Mouse (Mus musculus) myocyte (in vitro differentiated cells): ENCODE data around the gene Nfkbie. TPM values are rescaled to one million over a fixed set of nuclear protein-coding genes. Genes with fewer than 3 reads are reported as not detected.

Source experiments
- H3K27me3 ChIP-seq: one replicate; pipeline ENCODE4 v1.6.1; 2011; ENCODE audit not compliant: control insufficient read depth, insufficient read depth, insufficient read length
- H3K36me3 ChIP-seq: one replicate; pipeline ENCODE4 v1.6.1; 2011; ENCODE audit not compliant: control insufficient read depth, insufficient read depth
- H3K4me2 ChIP-seq: one replicate; pipeline ENCODE4 v1.6.1; 2011; ENCODE audit warnings: low read depth, control low read depth
- H3K4me3 ChIP-seq: one replicate; pipeline ENCODE4 v1.5.1; 2011; ENCODE audit warnings: mild to moderate bottlenecking, control low read depth, moderate library complexity
- H3K79me2 ChIP-seq: one replicate; pipeline ENCODE4 v1.6.1; 2011; ENCODE audit not compliant: control insufficient read depth, insufficient read depth
- H3ac ChIP-seq: one replicate; pipeline ENCODE4 v1.6.1; 2011; ENCODE audit not compliant: control insufficient read depth, insufficient read length
- CEBPB ChIP-seq: IDR thresholded peaks from 2 replicates; pipeline ENCODE4 v1.6.1; 2011; ENCODE audit warnings: mild to moderate bottlenecking, moderate library complexity; ENCODE audit not compliant: poor library complexity, insufficient read depth, severe bottlenecking
- E2F4 ChIP-seq: IDR thresholded peaks from one replicate; pipeline ENCODE4 v1.6.1; 2011; ENCODE audit warnings: mild to moderate bottlenecking, control low read depth, moderate library complexity; ENCODE audit not compliant: insufficient read depth
- MAX ChIP-seq: IDR thresholded peaks from one replicate; pipeline ENCODE4 v1.6.1; 2011; ENCODE audit warnings: low read depth, mild to moderate bottlenecking, control low read depth
- MYOD1 ChIP-seq, 3 experiments: IDR thresholded peaks; one replicate each; pipeline ENCODE4 v1.6.1; 2011; ENCODE audit warnings: control low read depth in 2 of 3, low read depth in 2 of 3, mild to moderate bottlenecking in 2 of 3, moderate library complexity in 1 of 3; ENCODE audit not compliant: insufficient read length in 2 of 3, control insufficient read depth in 1 of 3
- MYOG ChIP-seq, 3 experiments: IDR thresholded peaks; one replicate each; pipeline ENCODE4 v1.6.1; 2011; ENCODE audit warnings: control low read depth in 2 of 3, low read depth in 2 of 3, mild to moderate bottlenecking in 2 of 3; ENCODE audit not compliant: insufficient read length in 2 of 3, control insufficient read depth in 1 of 3, insufficient read depth in 1 of 3
- POLR2A ChIP-seq: IDR thresholded peaks from one replicate; pipeline ENCODE4 v1.6.1; 2011; ENCODE audit warnings: low read depth, mild to moderate bottlenecking, control low read depth, moderate library complexity; ENCODE audit not compliant: insufficient read length
- POLR2AphosphoS2 ChIP-seq: IDR thresholded peaks from one replicate; pipeline ENCODE4 v1.6.1; 2011; ENCODE audit warnings: low read depth, control low read depth; ENCODE audit not compliant: insufficient read length
- REST ChIP-seq: IDR thresholded peaks from one replicate; pipeline ENCODE4 v1.6.1; 2011; ENCODE audit warnings: mild to moderate bottlenecking, control low read depth, moderate library complexity; ENCODE audit not compliant: insufficient read depth, insufficient read length
- SRF ChIP-seq: IDR thresholded peaks from one replicate; pipeline ENCODE4 v1.6.1; 2011; ENCODE audit warnings: low read depth; ENCODE audit not compliant: control insufficient read depth, insufficient read length
- TCF12 ChIP-seq: IDR thresholded peaks from one replicate; pipeline ENCODE4 v1.6.1; 2011; ENCODE audit warnings: mild to moderate bottlenecking, control low read depth; ENCODE audit not compliant: poor library complexity, insufficient read depth, severe bottlenecking
- TCF3 ChIP-seq: IDR thresholded peaks from one replicate; pipeline ENCODE4 v1.6.1; 2011; ENCODE audit warnings: low read depth, control low read depth; ENCODE audit not compliant: insufficient read length
- USF1 ChIP-seq: IDR thresholded peaks from one replicate; pipeline ENCODE4 v1.6.1; 2011; ENCODE audit warnings: low read depth, mild to moderate bottlenecking, control low read depth, moderate library complexity
- polyA plus RNA-seq: library from polyadenylated mRNA; unstranded; fragments of >200 nt; fragmentation: generic; extraction: Trizol; gene quantifications from one replicate; pipeline ENCODE4 v1.2.1, GENCODE M21; 2012; ENCODE audit warnings: missing spikeins

Nfkbie gene
- polyA plus RNA-seq, 1 experiment, result 7.3 TPM

DNA sequence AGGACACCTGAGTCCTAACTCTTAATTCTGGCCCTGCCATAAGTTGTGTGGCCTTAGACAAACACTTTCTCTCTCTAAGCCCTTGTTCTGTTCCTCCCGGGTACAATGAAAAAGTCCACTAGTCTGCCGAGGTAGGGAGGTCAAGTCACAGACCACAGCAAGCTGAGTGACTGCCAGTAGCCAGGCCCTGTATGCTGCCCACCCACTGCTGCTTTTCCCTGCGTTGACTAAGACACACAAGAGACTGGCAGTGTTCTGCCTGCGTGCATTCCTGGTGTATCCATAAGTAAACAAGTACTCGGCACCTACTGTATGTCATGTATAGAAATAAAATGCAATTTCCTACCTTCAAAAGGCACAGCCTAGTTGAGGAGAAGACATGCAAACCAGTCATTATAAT, 5.2 kb upstream of the Nfkbie start:
- H3K36me3 ChIP-seq, result no peaks in the 10 kb centered on the region
- no peaks in the 10 kb centered on the region for H3K79me2 ChIP-seq
- H3K27me3 ChIP-seq, result peaks cover 39% of the 10 kb centered on the region
- no peak overlapping the region for H3K4me2 ChIP-seq
- TF ChIP-seq TCF3 (no peak), MAX (no peak), TCF12 (no peak), SRF (no peak), REST (no peak), POLR2A (no peak), MYOG (IDR thresholded peaks at IDR 0.05; ENCODE audit: control insufficient read depth in 1 of 3, insufficient read depth in 1 of 3, insufficient read length in 2 of 3, low read depth in 2 of 3) (no peak), POLR2AphosphoS2 (no peak), MYOD1 (IDR thresholded peaks at IDR 0.05; ENCODE audit: control insufficient read depth in 1 of 3, insufficient read length in 2 of 3, low read depth in 2 of 3) (no peak)
- no peak overlapping the region for H3K4me3 ChIP-seq
- H3ac ChIP-seq, result no peak overlapping the region

GRCm38 (mm10) chr17:45551249-45551796, 4.2 kb upstream of the Nfkbie start:
- Histone ChIP-seq H3K27me3 (peaks cover 32% of the 10 kb centered on the region), H3K4me2 (no peak overlapping the region), H3K36me3 (no peaks in the 10 kb centered on the region), H3K79me2 (no peaks in the 10 kb centered on the region), H3ac (no peak overlapping the region), H3K4me3 (no peak overlapping the region)
- no peak for TF ChIP-seq MAX
- TF ChIP-seq POLR2AphosphoS2, result no peak
- no peak for TF ChIP-seq E2F4
- TF ChIP-seq SRF, result no peak
- TF ChIP-seq CEBPB, result no peak
- no peak for TF ChIP-seq USF1
- TF ChIP-seq POLR2A, result no peak
- TF ChIP-seq MYOD1 (IDR thresholded peaks at IDR 0.05; ENCODE audit: control insufficient read depth in 1 of 3, insufficient read length in 2 of 3, low read depth in 2 of 3), result no peak
- TF ChIP-seq TCF12, result no peak
- no peak for TF ChIP-seq REST
- no peak for TF ChIP-seq MYOG (IDR thresholded peaks at IDR 0.05; ENCODE audit: control insufficient read depth in 1 of 3, insufficient read depth in 1 of 3, insufficient read length in 2 of 3, low read depth in 2 of 3)
- no peak for TF ChIP-seq TCF3

DNA sequence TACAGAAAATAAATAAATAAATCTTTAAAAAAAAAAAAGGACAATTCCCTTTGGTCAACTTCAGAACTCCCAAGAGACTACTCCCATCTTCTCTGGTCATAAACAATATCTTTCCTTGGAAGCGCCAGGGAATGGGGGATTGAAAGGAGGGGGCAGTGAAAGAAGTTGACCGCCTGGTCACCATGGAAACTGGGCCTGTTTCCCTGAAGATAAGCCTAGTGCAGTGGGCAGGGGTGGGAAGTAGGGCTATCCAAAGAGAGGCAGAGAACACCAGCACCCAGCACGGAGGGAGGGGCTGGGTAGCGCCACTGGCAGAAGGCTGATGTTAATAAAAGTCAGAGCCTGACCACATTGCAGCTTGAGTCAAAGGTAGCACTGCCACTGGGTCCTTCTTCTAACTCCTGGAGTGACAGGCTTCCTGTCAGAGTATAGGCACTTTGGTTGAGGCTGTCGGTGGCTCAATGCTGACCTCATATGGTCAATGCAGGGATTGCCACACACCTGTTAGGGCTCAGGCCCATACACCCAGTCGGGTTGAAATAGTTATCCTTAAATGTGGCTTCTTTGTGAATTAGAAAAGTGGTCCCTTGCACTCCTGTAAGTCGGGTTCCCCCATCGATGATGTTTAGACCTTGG, 3.6 kb upstream of the Nfkbie start:
- Histone ChIP-seq H3ac (no peak overlapping the region), H3K79me2 (no peaks in the 10 kb centered on the region), H3K36me3 (no peaks in the 10 kb centered on the region), H3K4me3 (no peak overlapping the region), H3K4me2 (no peak overlapping the region), H3K27me3 (peaks cover 26% of the 10 kb centered on the region)
- TF ChIP-seq POLR2A, result no peak
- TF ChIP-seq E2F4, result no peak
- peak; percentile 86 to 94 (median 92) for TF ChIP-seq MYOD1 (IDR thresholded peaks at IDR 0.05; ENCODE audit: control insufficient read depth in 1 of 3, insufficient read length in 2 of 3, low read depth in 2 of 3)
- TF ChIP-seq MAX, result no peak
- no peak for TF ChIP-seq TCF3
- no peak for TF ChIP-seq CEBPB
- TF ChIP-seq SRF, result no peak
- no peak for TF ChIP-seq REST
- TF ChIP-seq POLR2AphosphoS2, result no peak
- no peak for TF ChIP-seq USF1
- peak; percentile 45 to 79 (median 73) for TF ChIP-seq MYOG (IDR thresholded peaks at IDR 0.05; ENCODE audit: control insufficient read depth in 1 of 3, insufficient read depth in 1 of 3, insufficient read length in 2 of 3, low read depth in 2 of 3)
- TF ChIP-seq TCF12, result peak; percentile 48

- H3K27me3 ChIP-seq, result peaks cover 24% of the 10 kb centered on the region
- no peaks in the 10 kb centered on the region for H3K36me3 ChIP-seq
- H3ac ChIP-seq, result no peak overlapping the region
- no peak overlapping the region for H3K4me2 ChIP-seq
- no peak overlapping the region for H3K4me3 ChIP-seq
- TF ChIP-seq SRF, result no peak
- no peak for TF ChIP-seq CEBPB
- no peak for TF ChIP-seq USF1
- no peak for TF ChIP-seq MYOD1 (IDR thresholded peaks at IDR 0.05; ENCODE audit: control insufficient read depth in 1 of 3, insufficient read length in 2 of 3, low read depth in 2 of 3)
- no peak for TF ChIP-seq TCF12
- TF ChIP-seq REST, result no peak
- no peak for TF ChIP-seq POLR2AphosphoS2
- TF ChIP-seq E2F4, result no peak
- no peak for TF ChIP-seq MAX
- H3K79me2 ChIP-seq, result no peaks in the 10 kb centered on the region
Observed at GRCm38 (mm10) chr17:45553065-45553464, 2.4 kb upstream of the Nfkbie start.

DNA sequence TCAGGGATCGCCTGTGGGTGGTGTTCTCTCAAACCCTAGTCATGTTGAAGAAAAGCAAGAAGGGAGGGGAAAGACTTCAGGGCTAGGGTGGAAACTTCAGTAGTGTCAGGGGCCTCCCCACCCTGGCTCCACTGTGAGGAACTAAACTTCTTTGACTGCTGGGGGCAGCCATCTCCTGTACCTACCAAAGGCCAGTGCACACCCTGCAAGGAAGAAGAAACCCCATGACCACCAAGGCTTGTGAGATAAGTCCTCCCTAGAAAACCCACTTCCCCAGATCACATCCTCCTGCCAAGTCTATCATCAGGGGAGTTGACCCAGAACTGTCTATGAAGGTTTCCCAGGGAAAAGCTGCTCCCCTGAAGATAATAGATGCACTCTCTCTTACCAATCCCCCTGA, 1.1 kb upstream of the Nfkbie start:
- Histone ChIP-seq H3K27me3 (peaks cover 10% of the 10 kb centered on the region), H3K79me2 (no peaks in the 10 kb centered on the region)

More for the DNA sequence above, 1.1 kb upstream of the Nfkbie start:
- H3K36me3 ChIP-seq, result no peaks in the 10 kb centered on the region
- H3K4me2 ChIP-seq, result no peak overlapping the region
- no peak overlapping the region for H3ac ChIP-seq
- no peak for TF ChIP-seq POLR2AphosphoS2
- no peak for TF ChIP-seq REST
- TF ChIP-seq TCF3, result no peak
- no peak for TF ChIP-seq SRF
- TF ChIP-seq CEBPB, result no peak
- no peak for TF ChIP-seq POLR2A
- TF ChIP-seq MYOD1 (IDR thresholded peaks at IDR 0.05; ENCODE audit: control insufficient read depth in 1 of 3, insufficient read length in 2 of 3, low read depth in 2 of 3), result no peak
- no peak for TF ChIP-seq TCF12
- TF ChIP-seq USF1, result no peak
- no peak for TF ChIP-seq MAX
- TF ChIP-seq MYOG (IDR thresholded peaks at IDR 0.05; ENCODE audit: control insufficient read depth in 1 of 3, insufficient read depth in 1 of 3, insufficient read length in 2 of 3, low read depth in 2 of 3), result no peak
- no peak overlapping the region for H3K4me3 ChIP-seq
